Mouse (Mus musculus): ENCODE data around the gene Zer1.
"Not testable (repeated sequence)": the region's sequence is repeated elsewhere in the genome, so short reads cannot be mapped to it uniquely, and the experiment has no call there.

Gene Zer1

DNA sequence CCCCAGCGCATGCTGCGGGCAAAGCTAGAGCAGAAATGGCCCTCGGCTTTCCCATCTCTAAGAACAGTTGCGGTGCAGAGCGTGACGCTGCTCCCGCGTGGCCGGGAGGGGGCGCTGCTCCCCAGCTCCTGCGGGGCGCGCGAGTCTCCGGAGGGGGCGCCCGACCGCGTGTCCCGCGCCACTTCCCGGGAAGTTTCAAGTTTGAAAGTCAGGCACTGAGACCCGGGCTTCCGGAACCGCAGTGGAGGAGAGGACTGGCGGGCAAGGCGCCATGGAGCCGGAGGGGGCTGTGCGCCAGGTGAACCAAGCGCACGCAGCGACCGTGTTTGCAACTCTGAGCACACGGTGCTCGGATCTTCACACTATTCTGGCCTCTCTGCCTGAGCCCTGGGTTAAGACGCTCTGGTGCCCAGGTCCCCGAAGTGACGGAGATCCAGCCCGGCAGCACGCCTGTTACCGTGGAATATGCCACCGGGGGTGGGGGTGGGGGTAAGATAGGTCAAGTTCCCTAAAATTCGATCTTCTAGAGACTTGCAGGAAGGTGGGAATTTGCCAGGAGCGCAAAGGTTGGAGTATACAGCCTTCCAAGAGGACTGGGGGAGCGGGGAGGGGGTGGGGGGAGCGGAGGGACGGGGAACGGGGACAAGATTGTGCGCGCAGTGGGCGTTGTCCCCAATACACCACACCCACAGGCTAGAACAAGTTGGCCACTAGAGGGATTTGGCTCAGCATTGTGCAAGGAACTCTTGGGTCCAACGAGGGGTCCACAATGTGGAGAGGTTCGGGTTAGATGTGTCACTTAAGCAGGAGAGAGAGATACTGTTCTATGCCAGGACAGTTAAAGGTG is 46.7 kb downstream of the Zer1 start, which contains the start of gene Pkn3:
TSS of gene Pkn3 (plus strand) at position 183 of the 847 bp plus-strand sequence.
- DNase-seq (ENCODE audit: low read depth, low spot score), result no peak

DNA sequence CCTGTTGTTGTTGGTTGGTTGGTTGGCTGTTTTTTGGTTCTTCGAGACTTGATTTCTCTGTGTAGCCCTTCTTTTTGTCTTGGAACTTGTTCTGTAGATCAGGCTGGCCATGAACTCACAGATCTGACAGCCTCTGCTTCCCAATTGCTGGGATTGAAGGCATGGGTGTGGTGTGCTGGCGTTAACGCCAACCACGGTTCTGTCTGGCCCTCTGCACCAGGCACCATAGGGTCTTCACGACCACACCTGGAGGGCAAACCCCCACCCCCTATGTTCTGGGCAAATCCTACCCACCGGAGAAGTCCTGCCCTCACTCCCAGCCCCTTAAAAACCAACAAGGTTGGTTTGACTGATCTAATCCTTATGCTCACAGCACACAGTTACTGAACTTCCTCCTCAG is 47.4 kb downstream of the Zer1 start:
- no peak for DNase-seq (ENCODE audit: low read depth, low spot score)

DNA sequence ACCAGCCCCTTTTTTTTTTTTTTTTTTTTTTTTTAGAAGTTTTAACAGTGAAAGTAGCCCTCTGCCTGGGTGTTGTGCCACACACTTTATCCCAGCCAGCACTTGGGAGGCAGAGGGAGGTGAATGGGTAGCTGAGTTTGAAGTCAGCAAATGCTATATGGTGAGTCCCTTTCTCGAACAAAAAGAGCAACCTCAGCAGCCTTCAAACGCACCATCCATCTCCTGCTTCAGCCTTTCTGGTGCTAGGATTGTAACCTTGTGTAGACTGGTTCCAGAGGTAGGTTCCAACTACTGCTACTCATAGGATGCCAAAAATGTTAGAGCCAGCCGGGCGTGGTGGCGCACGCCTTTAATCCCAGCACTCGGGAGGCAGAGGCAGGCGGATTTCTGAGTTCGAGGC is 47.9 kb downstream of the Zer1 start:
- no peak for DNase-seq (ENCODE audit: low read depth, low spot score)

- no peak for DNase-seq (ENCODE audit: low read depth, low spot score)
Observed at GRCm38 (mm10) chr2:30075625-30076024, 48.8 kb downstream of the Zer1 start.

DNA sequence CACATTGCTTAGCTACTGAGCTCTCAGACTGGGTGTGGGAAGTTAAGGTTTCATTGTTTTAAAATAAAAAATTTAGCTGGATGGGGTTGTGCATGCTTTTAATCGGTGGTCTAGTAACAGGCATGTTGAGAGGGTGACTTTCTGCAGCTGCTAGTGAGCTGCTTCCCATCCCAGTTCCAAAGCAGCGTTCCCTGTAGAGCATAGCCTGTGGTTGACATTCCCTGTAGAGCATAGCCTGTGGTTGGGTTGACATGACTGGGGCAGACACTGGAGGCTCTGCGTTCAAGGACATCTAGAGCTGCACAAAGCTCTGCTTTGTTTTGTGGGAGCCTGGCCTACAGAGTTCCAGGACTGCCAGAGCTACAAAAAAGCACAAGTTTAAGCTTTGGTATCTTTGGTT is 51.1 kb downstream of the Zer1 start:
- no peak for DNase-seq (ENCODE audit: low read depth, low spot score)

GRCm38 (mm10) chr2:30072875-30073274 is 51.5 kb downstream of the Zer1 start:
- no peak for DNase-seq (ENCODE audit: low read depth, low spot score)

GRCm38 (mm10) chr2:30067962-30068361 is 56.4 kb downstream of the Zer1 start:
- DNase-seq (ENCODE audit: low read depth, low spot score), result no peak

- no peak for DNase-seq (ENCODE audit: low read depth, low spot score)
Observed at GRCm38 (mm10) chr2:30067031-30067888, 57.1 kb downstream of the Zer1 start.

DNA sequence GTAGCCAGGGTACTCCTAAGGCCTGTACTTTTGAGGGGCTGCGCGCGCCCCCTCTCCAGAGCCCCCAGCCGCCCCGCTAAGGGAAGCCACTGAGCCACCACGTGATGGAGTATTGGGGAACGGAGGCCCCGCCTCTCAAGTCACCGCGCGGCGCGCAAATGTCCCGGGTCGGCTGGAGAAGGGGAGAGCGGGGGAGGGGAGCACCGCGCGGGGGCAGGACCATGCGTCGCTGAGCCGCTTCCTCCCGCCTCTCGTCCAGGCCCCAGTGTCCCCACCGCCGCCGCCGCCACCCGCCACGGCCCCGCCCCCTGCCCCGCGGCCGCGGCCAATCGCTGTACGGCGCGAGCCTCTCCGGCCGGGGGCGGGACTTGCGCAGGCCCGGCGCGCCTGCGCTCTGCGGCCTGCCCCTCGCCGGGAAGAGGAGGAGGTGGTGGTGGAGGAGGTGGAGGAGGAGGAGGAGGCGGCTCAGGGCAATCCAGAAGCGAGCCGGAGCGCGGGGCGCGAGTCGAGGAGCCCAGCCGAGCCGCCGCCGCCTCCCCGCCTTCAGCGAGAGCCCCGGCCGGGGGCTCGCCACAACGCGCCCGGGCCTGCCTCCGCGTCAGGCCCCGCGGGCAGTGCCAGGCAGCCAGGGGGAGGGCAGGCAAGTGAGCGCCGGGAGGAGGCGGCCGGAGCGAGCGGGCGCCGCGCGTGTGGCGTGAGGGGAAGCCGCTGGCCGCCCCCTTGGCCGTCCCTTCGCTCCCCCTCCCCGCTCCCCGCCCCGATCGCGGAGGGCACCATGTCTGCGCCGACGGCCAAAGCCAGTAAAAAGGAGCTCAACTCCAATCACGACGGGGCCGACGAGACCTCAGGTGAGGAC is 58.1 kb downstream of the Zer1 start:
- peak; percentile 89 for DNase-seq (ENCODE audit: low read depth, low spot score)

GRCm38 (mm10) chr2:30064298-30064697 is 60.1 kb downstream of the Zer1 start:
- no peak for DNase-seq (ENCODE audit: low read depth, low spot score)

DNA sequence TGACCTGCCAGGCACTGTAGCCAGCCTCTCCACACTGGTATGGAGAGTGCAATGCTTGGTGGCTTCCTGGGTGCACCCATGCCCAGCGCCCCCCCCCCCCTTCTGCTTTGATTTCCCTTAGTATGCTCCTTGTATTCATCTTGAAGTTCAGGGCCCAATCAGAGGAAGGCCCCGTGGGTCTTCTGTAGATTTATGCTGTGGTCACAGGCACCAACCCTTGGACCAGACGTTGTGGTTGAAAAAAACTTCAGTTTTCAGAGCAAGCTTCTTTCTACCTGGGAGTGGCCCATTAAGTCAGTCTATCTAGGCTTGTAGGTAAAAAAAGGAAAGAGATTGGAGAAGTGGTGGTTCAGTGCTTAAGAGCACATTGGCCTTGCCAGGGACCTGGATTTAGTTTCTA is 60.6 kb downstream of the Zer1 start:
- DNase-seq (ENCODE audit: low read depth, low spot score), result no peak

- DNase-seq (ENCODE audit: low read depth, low spot score), result no peak
Observed at GRCm38 (mm10) chr2:30063235-30063634, 61.1 kb downstream of the Zer1 start.

DNA sequence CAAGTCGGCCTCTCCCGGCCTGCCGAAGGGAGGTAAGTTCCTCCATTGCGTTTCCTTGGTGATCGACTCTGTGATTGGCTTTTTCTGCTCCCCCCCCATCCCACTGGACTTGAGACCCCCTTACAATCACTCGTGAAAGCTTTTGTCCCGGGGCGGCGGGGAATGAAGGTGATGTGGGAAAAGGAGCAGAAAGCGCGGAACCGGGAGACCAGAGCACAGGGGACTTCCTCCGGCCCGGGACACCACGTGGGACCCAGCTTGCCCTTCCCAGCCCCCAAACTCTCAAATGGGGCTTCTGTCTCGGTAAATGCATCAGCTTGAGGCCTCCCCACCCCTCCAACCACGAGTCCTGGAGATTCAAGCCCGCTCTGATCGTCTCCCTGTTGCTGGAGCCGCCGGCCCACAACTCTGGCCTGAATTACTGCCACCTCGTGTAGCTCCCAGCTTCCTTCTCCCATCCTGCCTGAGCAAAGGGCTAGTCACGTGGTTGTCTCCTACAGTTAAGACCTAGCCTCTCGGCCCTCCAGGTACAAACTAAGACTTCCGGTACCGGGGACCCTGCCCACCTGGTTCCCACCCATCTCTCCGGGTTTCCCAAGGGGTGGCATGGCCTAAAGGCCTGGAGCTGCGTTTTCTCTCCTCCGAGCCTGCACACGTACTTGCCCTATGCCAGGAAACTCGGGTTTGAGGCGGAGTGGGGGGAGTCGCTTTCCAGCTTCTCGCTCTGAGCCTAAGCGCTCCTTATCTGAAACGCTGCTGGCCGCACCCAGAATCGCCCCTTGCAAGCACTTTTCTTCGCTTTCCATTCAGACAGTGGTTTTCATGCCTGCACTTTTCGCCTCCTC is 61.9 kb downstream of the Zer1 start:
- DNase-seq (ENCODE audit: low read depth, low spot score), result no peak

- no peak for DNase-seq (ENCODE audit: low read depth, low spot score)
Observed at GRCm38 (mm10) chr2:30061215-30062166, 62.9 kb downstream of the Zer1 start.

DNA sequence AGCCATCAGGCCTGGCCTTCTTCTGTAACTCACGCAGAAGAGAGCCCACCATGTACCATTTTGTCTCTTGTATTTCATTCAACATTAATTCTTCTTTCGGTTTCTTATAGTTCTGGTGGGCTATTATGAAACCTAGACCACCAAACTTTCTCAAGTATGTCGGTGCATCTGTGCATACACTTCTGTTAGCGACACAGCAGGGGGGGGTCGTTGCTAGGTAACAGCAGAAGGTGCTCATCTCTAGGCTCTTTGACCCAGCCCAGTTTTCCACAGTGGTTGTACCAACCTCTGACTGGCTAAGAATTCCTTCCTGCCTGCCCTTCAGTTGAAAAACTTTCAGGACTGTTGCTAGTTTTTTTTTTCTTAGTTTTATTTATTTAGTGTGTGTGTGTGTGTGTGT is 66.0 kb downstream of the Zer1 start:
- DNase-seq (ENCODE audit: low read depth, low spot score), result no peak

GRCm38 (mm10) chr2:30057223-30057904 is 67.0 kb downstream of the Zer1 start, which contains the start of gene Set:
TSS of gene Set (plus strand) at chr2:30057378.
- no peak for DNase-seq (ENCODE audit: low read depth, low spot score)

- DNase-seq (ENCODE audit: low read depth, low spot score), result no peak
Observed at GRCm38 (mm10) chr2:30056736-30057135, 67.6 kb downstream of the Zer1 start.

- not testable (repeated sequence) for DNase-seq (ENCODE audit: low read depth, low spot score)
Observed at GRCm38 (mm10) chr2:30055310-30055709, 69.1 kb downstream of the Zer1 start.
